Mouse (Mus musculus) small intestine, adult 2 months (tissue): Measurements from ENCODE around the gene Xylt1.

Experiments used
- CTCF ChIP-seq: fragments of 200-500 bp; IDR thresholded peaks from 2 replicates; pipeline ENCODE4 v1.5.1; 2012; ENCODE audit warnings: low read depth, mild to moderate bottlenecking, control low read depth, inconsistent platforms, low read length, moderate library complexity, mixed read lengths; ENCODE audit not compliant: insufficient replicate concordance, insufficient read length; ENCODE audit errors: extremely low read depth
- POLR2A ChIP-seq: fragments of 200-500 bp; IDR thresholded peaks from 2 replicates; pipeline ENCODE4 v1.6.1; 2012; ENCODE audit warnings: low read depth, mild to moderate bottlenecking, control low read depth, inconsistent platforms, low read length, moderate library complexity

DNA sequence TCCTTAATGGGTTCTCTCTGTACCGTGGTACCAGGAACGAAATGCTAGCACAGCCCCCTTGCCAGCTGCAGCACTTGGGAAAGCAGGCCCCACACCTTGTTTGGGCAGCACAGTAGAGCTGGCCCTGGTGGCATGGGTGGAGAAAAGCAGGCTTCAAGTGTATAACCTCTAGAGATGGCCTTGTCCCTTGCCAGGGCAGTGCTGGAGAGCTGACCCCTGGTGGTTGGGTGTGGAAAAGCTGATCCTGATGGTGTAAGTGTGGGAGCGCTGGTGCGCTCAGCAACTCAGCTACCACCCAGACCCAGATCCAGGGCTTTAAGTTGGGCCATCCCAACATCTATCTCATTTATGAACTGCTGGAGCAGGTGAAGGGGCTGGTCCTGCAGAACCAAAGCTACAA, 314.8 kb downstream of the Xylt1 start:
- TF ChIP-seq CTCF (peak; percentile 43; the same call in 1 of the 2 replicates), POLR2A (no peak)
